Mouse (Mus musculus): Measurements from ENCODE around the gene Abcc2.

The Abcc2 gene

GRCm38 (mm10) chr19:43857347-43857746, 75.4 kb downstream of the Abcc2 start:
- no peak for DNase-seq

- DNase-seq: no peak
These were observed 88.4 kb downstream of the Abcc2 start for GRCm38 (mm10) chr19:43870418-43870817.

- no peak for DNase-seq
These were observed 92.4 kb downstream of the Abcc2 start for GRCm38 (mm10) chr19:43874351-43874750.

GRCm38 (mm10) chr19:43875996-43876395, 94.0 kb downstream of the Abcc2 start:
- DNase-seq: no peak

- no peak for DNase-seq
These were observed 95.4 kb downstream of the Abcc2 start for GRCm38 (mm10) chr19:43877364-43877763.

- DNase-seq: peak in 1 of 2 experiments; percentile 14
These were observed 96.4 kb downstream of the Abcc2 start for GRCm38 (mm10) chr19:43878111-43879092.

- peak; percentile 63 to 80 for DNase-seq
These were observed 97.6 kb downstream of the Abcc2 start for GRCm38 (mm10) chr19:43879401-43880212.

GRCm38 (mm10) chr19:43880420-43880819, 98.4 kb downstream of the Abcc2 start:
- DNase-seq: no peak

GRCm38 (mm10) chr19:43881615-43882014, 99.6 kb downstream of the Abcc2 start:
- DNase-seq: no peak

GRCm38 (mm10) chr19:43882895-43883573, 101.0 kb downstream of the Abcc2 start:
- peak in 1 of 2 experiments; percentile 29 for DNase-seq

GRCm38 (mm10) chr19:43884668-43885498, 102.9 kb downstream of the Abcc2 start:
- DNase-seq: peak in 1 of 2 experiments; percentile 28

- DNase-seq: peak in 1 of 2 experiments; percentile 49
These were observed 104.5 kb downstream of the Abcc2 start for GRCm38 (mm10) chr19:43886371-43887099.

GRCm38 (mm10) chr19:43887242-43887641, 105.2 kb downstream of the Abcc2 start:
- DNase-seq: no peak

- DNase-seq: no peak
These were observed 105.7 kb downstream of the Abcc2 start for GRCm38 (mm10) chr19:43887725-43888124.
